Mouse (Mus musculus) erythroblast, embryonic 14.5 days (primary cell): Measurements from ENCODE around the gene Tchhl1.
"Not testable (repeated sequence)": the region's sequence is repeated elsewhere in the genome, so short reads cannot be mapped to it uniquely, and the experiment has no call there.

Source experiments
- GATA1 ChIP-seq: IDR thresholded peaks from 2 replicates; pipeline ENCODE4 v1.6.1; 2012; ENCODE audit warnings: low read length, inconsistent platforms, mixed read lengths
- TAL1 ChIP-seq: IDR thresholded peaks from 3 replicates; pipeline ENCODE4 v1.6.1; 2012; ENCODE audit warnings: low read length, inconsistent platforms, mixed read lengths

- TF ChIP-seq TAL1, GATA1: not testable (repeated sequence)
These were observed 26.2 kb downstream of the Tchhl1 start for GRCm38 (mm10) chr3:93494774-93495173.
